Mouse (Mus musculus): ENCODE data around the gene Vac14. TPM values are rescaled to one million over a fixed set of nuclear protein-coding genes. Genes with fewer than 3 reads are reported as not detected.

Gene Vac14
- 63.4 and 66.1 TPM in 2 replicates for polyA plus RNA-seq (2012)

DNA sequence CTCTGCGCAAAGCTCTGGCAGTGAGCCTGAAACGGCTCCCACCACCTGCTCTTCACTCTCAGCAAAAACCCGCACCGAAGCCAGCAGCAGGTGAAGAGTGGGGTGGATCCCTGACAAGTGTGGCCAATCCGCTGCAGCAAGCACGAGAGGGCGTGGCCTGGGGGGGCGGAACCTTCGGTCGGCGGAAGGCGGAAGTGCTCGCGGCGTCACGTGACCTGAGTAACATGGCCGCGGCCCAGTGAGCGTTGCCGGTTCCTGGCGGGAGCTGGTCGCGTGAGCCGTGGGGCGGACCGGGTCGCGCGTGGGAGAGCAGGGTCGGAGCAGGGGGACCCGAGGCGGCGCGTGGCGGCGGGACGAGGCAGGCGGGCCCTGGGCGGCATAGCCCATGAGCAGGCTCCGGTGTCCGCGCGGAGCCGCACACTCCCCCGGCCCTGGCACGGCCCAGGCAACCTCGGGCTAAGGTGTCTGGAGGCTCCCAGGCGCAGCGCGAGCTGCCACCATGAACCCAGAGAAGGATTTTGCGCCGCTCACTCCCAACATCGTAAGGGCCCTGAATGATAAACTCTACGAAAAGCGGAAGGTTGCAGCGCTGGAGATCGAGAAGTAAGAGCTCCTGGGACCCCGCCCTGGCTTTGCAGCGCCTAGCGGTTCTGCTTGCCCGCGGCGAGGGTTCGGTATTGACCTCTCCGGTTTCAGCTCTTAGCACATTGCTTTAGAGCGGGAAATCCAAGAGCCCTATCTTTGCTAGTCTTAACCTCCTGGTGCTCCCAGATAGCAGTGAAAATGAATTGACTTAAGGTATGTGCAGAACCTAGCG, at the start of gene Vac14:
TSS of gene Vac14 (plus strand) at position 195 of the 817 bp plus-strand sequence.
- TF ChIP-seq GATA1 (IDR thresholded peaks at IDR 0.05; ENCODE audit: low read length), result no peak

GRCm38 (mm10) chr8:110592641-110593040, 25.7 kb upstream of the Vac14 start:
- no peak for TF ChIP-seq GATA1 (IDR thresholded peaks at IDR 0.05; ENCODE audit: low read length)

- no peak for TF ChIP-seq GATA1 (IDR thresholded peaks at IDR 0.05; ENCODE audit: low read length)
These were observed 24.2 kb upstream of the Vac14 start for GRCm38 (mm10) chr8:110594164-110594563.

DNA sequence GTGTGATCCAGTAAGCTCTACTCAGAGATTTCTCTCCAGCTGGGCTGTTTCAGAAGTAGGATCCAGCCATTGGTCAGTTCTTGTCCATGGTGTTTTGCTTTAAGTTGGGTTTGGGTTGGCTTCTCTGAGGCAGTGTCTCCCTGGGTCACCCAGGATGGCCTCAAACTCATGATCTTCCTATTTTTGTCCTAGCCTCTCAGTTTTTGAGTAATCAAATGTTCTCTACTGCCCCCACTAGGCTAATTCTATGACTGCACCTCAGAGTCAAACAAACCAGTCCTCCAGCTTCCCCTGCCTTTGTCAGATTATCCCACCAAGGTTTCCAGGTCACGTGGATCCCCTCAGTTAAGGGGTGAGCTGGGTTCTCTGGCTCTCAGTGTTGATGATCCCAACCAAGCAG, 13.8 kb upstream of the Vac14 start:
- no peak for TF ChIP-seq GATA1 (IDR thresholded peaks at IDR 0.05; ENCODE audit: low read length)

GRCm38 (mm10) chr8:110605401-110606015, 12.9 kb upstream of the Vac14 start:
- no peak for TF ChIP-seq GATA1 (IDR thresholded peaks at IDR 0.05; ENCODE audit: low read length)

DNA sequence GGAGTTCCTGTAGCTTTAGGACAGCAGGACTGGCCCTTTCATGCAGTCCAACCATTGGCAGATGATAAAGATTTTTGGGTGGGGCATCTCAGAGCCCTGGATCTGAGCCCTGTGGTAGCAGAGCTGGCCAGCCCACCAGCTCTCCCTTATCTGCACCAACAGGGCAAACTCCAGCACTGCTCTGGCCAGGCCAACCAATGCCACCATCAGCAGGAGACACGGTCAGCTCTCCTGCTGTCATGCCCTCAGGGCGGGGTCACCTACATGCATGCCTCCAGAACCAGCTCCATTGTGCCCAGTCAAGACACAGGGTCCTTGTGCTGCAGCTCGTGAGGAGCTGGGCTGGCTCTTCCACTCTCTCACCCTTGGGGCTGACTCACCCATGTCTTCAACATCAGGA, 2.7 kb upstream of the Vac14 start:
- no peak for TF ChIP-seq GATA1 (IDR thresholded peaks at IDR 0.05; ENCODE audit: low read length)

- TF ChIP-seq GATA1 (IDR thresholded peaks at IDR 0.05; ENCODE audit: low read length), result no peak
These were observed 505 bp upstream of the Vac14 start for GRCm38 (mm10) chr8:110617801-110618358.

DNA sequence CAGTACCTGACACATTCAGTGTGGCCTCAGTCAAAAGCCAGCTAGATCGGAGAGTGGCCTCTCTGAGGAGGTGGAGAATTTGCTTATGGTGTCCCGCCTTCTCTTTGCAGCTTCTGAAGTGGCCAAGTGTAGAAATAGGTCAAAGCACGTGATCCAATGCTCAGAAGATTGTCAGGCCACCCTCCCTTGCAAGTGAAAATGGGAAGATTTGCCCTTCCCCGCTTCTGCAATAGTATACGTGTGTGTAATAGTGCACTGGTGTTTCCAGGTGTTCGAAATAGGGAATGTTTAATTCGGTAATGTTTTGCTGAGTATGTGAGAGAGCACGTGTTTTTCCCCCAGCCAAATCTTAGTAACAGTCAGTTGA, 806 bp downstream of the Vac14 start:
- TF ChIP-seq GATA1 (IDR thresholded peaks at IDR 0.05; ENCODE audit: low read length), result no peak

DNA sequence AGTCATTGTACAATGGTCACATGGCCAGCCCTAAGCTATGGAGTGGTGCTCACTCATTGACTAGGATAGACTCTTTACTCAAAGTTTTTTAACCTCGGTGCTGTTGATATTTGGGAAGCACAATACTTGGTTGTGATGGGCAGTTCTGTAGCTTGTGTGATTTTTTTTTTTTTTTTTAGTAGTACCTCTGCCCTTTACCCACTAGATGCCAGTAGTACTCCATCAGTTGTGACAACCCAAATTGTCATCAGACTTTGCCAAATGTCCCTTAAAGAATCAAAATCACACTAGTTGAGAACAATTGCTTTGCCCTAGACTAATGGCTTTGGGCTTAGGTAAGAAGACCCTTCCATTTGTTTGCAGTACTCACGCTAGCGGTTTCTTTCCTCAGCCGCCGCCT, 1.5 kb downstream of the Vac14 start:
- no peak for TF ChIP-seq GATA1 (IDR thresholded peaks at IDR 0.05; ENCODE audit: low read length)

DNA sequence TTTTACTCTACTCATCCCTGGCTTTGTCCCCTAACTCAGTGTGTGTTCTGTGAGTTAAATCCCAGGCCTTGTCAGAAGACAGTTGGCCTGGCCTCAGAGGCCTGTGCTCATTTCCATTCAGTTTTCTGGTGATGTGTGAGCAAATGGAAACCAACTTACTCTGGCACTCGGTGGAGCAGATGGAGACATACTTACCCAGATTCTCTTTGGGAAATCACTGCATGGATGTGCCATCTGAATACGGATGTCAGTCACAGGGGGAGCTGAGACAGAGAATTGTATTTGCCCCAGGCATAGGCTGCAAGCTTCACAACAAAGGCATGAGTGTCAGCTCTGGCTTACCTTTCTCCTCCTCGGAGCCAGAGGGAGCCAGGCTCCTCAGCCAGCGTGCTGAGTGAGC, 8.0 kb downstream of the Vac14 start:
- TF ChIP-seq GATA1 (IDR thresholded peaks at IDR 0.05; ENCODE audit: low read length), result no peak

DNA sequence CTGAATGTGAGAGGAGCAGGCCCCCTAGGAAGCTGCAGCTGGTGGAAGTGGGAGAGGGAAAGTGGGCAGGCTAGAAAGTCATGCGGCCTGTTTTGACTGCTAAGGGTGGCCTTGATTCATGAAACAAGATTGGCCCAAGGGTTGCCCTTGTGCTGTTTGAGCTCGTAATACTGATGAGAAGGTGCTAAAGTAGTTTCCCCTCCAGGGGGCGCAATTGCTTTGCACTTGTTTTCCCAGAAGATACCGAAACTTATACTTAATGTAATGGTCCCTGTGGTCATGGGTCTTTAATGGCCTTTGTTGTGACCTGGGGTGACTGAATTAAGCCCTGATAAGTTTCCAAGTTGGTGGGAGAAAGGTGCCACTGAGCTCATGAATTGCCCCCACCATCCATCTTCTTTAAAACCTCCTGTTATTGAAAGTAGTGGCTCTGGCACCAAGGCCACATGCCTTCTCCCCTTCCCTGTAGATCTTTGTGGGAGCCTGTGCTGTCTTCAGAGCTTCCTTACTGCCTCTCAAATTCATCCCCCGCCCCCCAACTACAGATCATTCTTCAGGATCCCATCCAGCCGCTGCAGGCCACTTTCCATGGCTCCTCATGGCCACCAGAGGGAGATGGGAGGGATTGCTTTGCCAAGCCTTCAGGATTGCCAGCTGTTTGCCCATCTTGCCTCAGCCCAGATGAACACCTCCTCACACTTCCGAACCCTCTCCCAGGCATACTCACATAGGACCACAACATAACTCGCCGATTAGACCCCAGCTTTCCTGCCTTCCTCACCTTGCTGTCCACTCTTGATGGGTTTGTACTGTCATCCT, 11.1 kb downstream of the Vac14 start:
- no peak for TF ChIP-seq GATA1 (IDR thresholded peaks at IDR 0.05; ENCODE audit: low read length)

GRCm38 (mm10) chr8:110630079-110630478, 11.7 kb downstream of the Vac14 start:
- no peak for TF ChIP-seq GATA1 (IDR thresholded peaks at IDR 0.05; ENCODE audit: low read length)

- TF ChIP-seq GATA1 (IDR thresholded peaks at IDR 0.05; ENCODE audit: low read length), result no peak
These were observed 12.2 kb downstream of the Vac14 start for GRCm38 (mm10) chr8:110630571-110631071.

GRCm38 (mm10) chr8:110631201-110631600, 12.8 kb downstream of the Vac14 start:
- no peak for TF ChIP-seq GATA1 (IDR thresholded peaks at IDR 0.05; ENCODE audit: low read length)

DNA sequence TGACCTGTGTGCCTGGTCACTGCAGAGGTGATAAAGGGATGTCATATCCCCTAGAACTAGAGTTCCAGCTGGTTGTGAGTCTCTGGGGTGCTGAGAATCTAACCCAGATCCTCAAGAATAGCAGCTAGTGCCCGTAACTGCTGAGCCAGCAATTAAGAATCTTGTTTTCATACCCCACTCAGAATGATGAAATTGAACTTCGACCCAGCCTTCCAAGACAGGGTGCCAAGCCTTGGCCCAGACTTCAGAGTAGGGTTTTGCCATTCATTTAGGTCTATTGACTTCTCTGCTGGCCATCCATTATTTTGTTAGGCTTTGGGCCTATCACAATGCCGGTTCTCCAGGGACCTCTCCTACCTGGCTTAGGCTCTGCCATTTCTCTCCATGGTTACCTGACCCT, 15.4 kb downstream of the Vac14 start:
- no peak for TF ChIP-seq GATA1 (IDR thresholded peaks at IDR 0.05; ENCODE audit: low read length)

DNA sequence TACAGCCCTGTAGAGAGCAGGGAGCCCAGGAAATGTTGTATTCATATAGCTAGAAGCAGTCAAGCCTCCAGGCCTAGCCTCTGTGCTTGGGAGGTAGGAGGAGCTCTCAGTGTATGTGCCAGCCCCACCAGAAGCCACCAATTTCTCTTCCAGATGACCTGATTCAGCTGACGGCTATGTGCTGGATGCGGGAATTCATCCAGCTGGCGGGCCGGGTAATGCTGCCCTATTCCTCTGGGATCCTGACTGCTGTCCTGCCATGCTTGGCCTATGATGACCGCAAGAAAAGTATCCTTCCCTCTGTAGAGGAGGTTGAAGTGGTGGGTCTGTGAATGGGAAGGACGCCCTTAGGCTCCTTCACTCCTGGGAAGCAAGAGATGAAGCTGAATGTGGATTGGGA, 17.8 kb downstream of the Vac14 start:
- TF ChIP-seq GATA1 (IDR thresholded peaks at IDR 0.05; ENCODE audit: low read length), result no peak

All from G1E-ER4 (cell line).